Comparison of ENCODE assay signal across 10 mouse cellular contexts in genomic region chr7:25479440-25479839, GRCm38 (mm10). TPM values are rescaled to one million over a fixed set of nuclear protein-coding genes. Genes with fewer than 3 reads are reported as not detected.
DNase-seq lines count a peak whose midpoint lies in the region; ATAC-seq and TF ChIP-seq lines count a peak whose summit lies in the region.
"Had no signal": no experiment of that assay in that cellular context is flagged by ENCODE, and none has a peak within 500 bp of the region (broad histone marks: within the 10 kb centered on the region; RNA-seq: fewer than 3 reads in every experiment).

No protein-coding gene starts in this region.

- ATAC-seq in forebrain, embryonic 13.5 days = 0 out of 2 replicates have a peak, but pooled peaks have one; percentile 16
- ATAC-seq in forebrain, embryonic 16.5 days = no peak
- ATAC-seq in common myeloid progenitor, adult 5-6 weeks (replicated peaks; ENCODE audit: low read depth, poor library complexity, severe bottlenecking) = peak; percentile 45; the same call in 1 of the 2 replicates
- ATAC-seq in kidney, postnatal 0 days (replicated peaks; ENCODE audit: low FRiP score, low read depth) = no peak
- ATAC-seq in megakaryocyte, adult 5-6 weeks (ENCODE audit: poor library complexity, severe bottlenecking) = peak; percentile 54

- WGBS in forebrain, embryonic 13.5 days = 0% methylated on average over 1 of the region's 1 CpGs
- 0% methylated on average over 1 of the region's 1 CpGs for WGBS in forebrain, embryonic 16.5 days
- WGBS in kidney, postnatal 0 days = 0% methylated on average over 1 of the region's 1 CpGs

- H3K9ac ChIP-seq in forebrain, embryonic 13.5 days = no peak overlapping the region
- no peak overlapping the region for H3K9ac ChIP-seq in forebrain, embryonic 16.5 days (replicated peaks; ENCODE audit: low read depth, low read length)
- no peak overlapping the region for H3K9ac ChIP-seq in kidney, postnatal 0 days (ENCODE audit: low read depth, low read length)
- H3K9ac ChIP-seq: hindbrain, embryonic 15.5 days had no signal

- no peak overlapping the region for H3K4me2 ChIP-seq in forebrain, embryonic 13.5 days
- H3K4me2 ChIP-seq in forebrain, embryonic 16.5 days (ENCODE audit: low read length) = no peak overlapping the region
- H3K4me2 ChIP-seq in kidney, postnatal 0 days (ENCODE audit: low read length) = no peak overlapping the region
- H3K4me2 ChIP-seq: hindbrain, embryonic 15.5 days had no signal

- no peak overlapping the region for H3K4me3 ChIP-seq in forebrain, embryonic 13.5 days
- H3K4me3 ChIP-seq in forebrain, embryonic 16.5 days (replicated peaks; ENCODE audit: low read length) = no peak overlapping the region
- H3K4me3 ChIP-seq in kidney, postnatal 0 days (replicated peaks; ENCODE audit: low read depth, low read length) = no peak overlapping the region
- H3K4me3 ChIP-seq: hindbrain, embryonic 15.5 days; myocyte had no signal

- DNase-seq in ovary, postnatal 10 days (ENCODE audit: low spot score) = peak; percentile 13
- no peak for DNase-seq in ovary, adult 18-20 months (ENCODE audit: low spot score)
- peak; percentile 73 for DNase-seq in kidney, postnatal 0 days (ENCODE audit: low spot score)
- peak; percentile 22 to 36 for DNase-seq in thymus, postnatal 36 days

- no peak overlapping the region for H3K27ac ChIP-seq in forebrain, embryonic 13.5 days
- no peak overlapping the region for H3K27ac ChIP-seq in forebrain, embryonic 16.5 days (ENCODE audit: low read length)
- no peak overlapping the region for H3K27ac ChIP-seq in kidney, postnatal 0 days
- H3K27ac ChIP-seq: hindbrain, embryonic 15.5 days had no signal

- H3K36me3 ChIP-seq in forebrain, embryonic 13.5 days (ENCODE audit: poor library complexity, severe bottlenecking) = no peaks in the 10 kb centered on the region
- no peaks in the 10 kb centered on the region for H3K36me3 ChIP-seq in forebrain, embryonic 16.5 days (ENCODE audit: control insufficient read depth, insufficient read depth)
- H3K36me3 ChIP-seq in kidney, postnatal 0 days (ENCODE audit: insufficient read depth, low read length) = no peaks in the 10 kb centered on the region
- H3K36me3 ChIP-seq: hindbrain, embryonic 15.5 days had no signal

- H3K9me3 ChIP-seq in forebrain, embryonic 13.5 days (replicated peaks) = no peaks in the 10 kb centered on the region
- no peaks in the 10 kb centered on the region for H3K9me3 ChIP-seq in forebrain, embryonic 16.5 days (ENCODE audit: control insufficient read depth, low read length)
- H3K9me3 ChIP-seq in kidney, postnatal 0 days (replicated peaks; ENCODE audit: low read length) = no peaks in the 10 kb centered on the region
- H3K9me3 ChIP-seq: hindbrain, embryonic 15.5 days had no signal

- peak; percentile 81 for TF ChIP-seq CTCF in kidney, postnatal 0 days (IDR thresholded peaks at IDR 0.05; ENCODE audit: low read depth)

- no peaks in the 10 kb centered on the region for H3K4me1 ChIP-seq in forebrain, embryonic 13.5 days
- H3K4me1 ChIP-seq in forebrain, embryonic 16.5 days (replicated peaks; ENCODE audit: control insufficient read depth, insufficient read depth, low read length) = no peaks in the 10 kb centered on the region
- H3K4me1 ChIP-seq in kidney, postnatal 0 days (replicated peaks; ENCODE audit: insufficient read depth, low read length) = no peaks in the 10 kb centered on the region
- H3K4me1 ChIP-seq: hindbrain, embryonic 15.5 days had no signal

- H3K27me3 ChIP-seq in forebrain, embryonic 13.5 days = no peaks in the 10 kb centered on the region
- no peaks in the 10 kb centered on the region for H3K27me3 ChIP-seq in forebrain, embryonic 16.5 days (replicated peaks; ENCODE audit: control insufficient read depth, insufficient read depth, low read length)
- no peaks in the 10 kb centered on the region for H3K27me3 ChIP-seq in kidney, postnatal 0 days (ENCODE audit: insufficient read depth, low read length)
- H3K27me3 ChIP-seq: hindbrain, embryonic 15.5 days had no signal

RNA-seq across cellular contexts. Expression of gene Ceacam1, which starts 2.0 kb away (rescaled TPM):
- 0.39 and 0.49 TPM in 2 replicates for polyA plus RNA-seq in forebrain, embryonic 13.5 days (2015; fragmentation: Nextera tagmentation; extraction: Ambion mirVana)
- polyA plus RNA-seq in forebrain, embryonic 16.5 days (2015; fragmentation: Nextera tagmentation; extraction: Ambion mirVana) = 0.96 and 1.1 TPM in 2 replicates
- total RNA-seq in common myeloid progenitor, adult 5-6 weeks (2017) = 4.4 and 6.9 TPM in 2 replicates
- polyA plus RNA-seq in kidney, postnatal 0 days (2015; fragmentation: Nextera tagmentation; extraction: Ambion mirVana) = 4.7 and 6.3 TPM in 2 replicates
- total RNA-seq in megakaryocyte, adult 5-6 weeks (2015) = 309 and 334 TPM in 2 replicates
- 89.9 and 122 TPM in 2 replicates for total RNA-seq in megakaryocyte, adult 5-6 weeks (2017)
- polyA plus RNA-seq: myocyte had no signal

Comparison
In these comparisons a context has a peak if more than half of its experiments do, and no peak if none do; other contexts are left out.
1. ATAC-seq: peak in forebrain, embryonic 13.5 days (single experiment), common myeloid progenitor, adult 5-6 weeks (single experiment) and megakaryocyte, adult 5-6 weeks (single experiment); none in forebrain, embryonic 16.5 days (single experiment) and kidney, postnatal 0 days (single experiment).